In genomic region chr1:131801071-131801470, GRCm38 (mm10) we compare ENCODE assay signal across 29 mouse cellular contexts. TPM values are rescaled to one million over a fixed set of nuclear protein-coding genes. Genes with fewer than 3 reads are reported as not detected.
"Had no signal": no experiment of that assay in that cellular context is flagged by ENCODE, and none has a peak within 500 bp of the region (broad histone marks: within the 10 kb centered on the region; RNA-seq: fewer than 3 reads in every experiment).

No protein-coding gene starts in this region.

- H3K9ac ChIP-seq: embryonic facial prominence, embryonic 12.5 days; embryonic facial prominence, embryonic 13.5 days; embryonic facial prominence, embryonic 15.5 days; forebrain, embryonic 12.5 days; forebrain, embryonic 13.5 days; forebrain, embryonic 15.5 days; forebrain, postnatal 0 days had no signal

- H3K27ac ChIP-seq: embryonic facial prominence, embryonic 10.5 days; embryonic facial prominence, embryonic 12.5 days; embryonic facial prominence, embryonic 13.5 days; embryonic facial prominence, embryonic 15.5 days; forebrain, embryonic 10.5 days; forebrain, embryonic 12.5 days; forebrain, embryonic 13.5 days; forebrain, embryonic 15.5 days; gastrocnemius, adult 2 months; heart, adult 2 months had no signal

- ATAC-seq: forebrain, embryonic 13.5 days; forebrain, embryonic 14.5 days; forebrain, embryonic 15.5 days; forebrain, embryonic 16.5 days; forebrain, postnatal 0 days had no signal

- H3K9me3 ChIP-seq: embryonic facial prominence, embryonic 10.5 days; embryonic facial prominence, embryonic 12.5 days; embryonic facial prominence, embryonic 13.5 days; embryonic facial prominence, embryonic 15.5 days; forebrain, embryonic 10.5 days; forebrain, embryonic 12.5 days; forebrain, embryonic 13.5 days; forebrain, embryonic 15.5 days had no signal

- H3K4me3 ChIP-seq: embryonic facial prominence, embryonic 10.5 days; embryonic facial prominence, embryonic 12.5 days; embryonic facial prominence, embryonic 13.5 days; embryonic facial prominence, embryonic 15.5 days; erythroblast, embryonic 14.5 days; forebrain, embryonic 10.5 days; forebrain, embryonic 12.5 days; forebrain, embryonic 13.5 days; forebrain, embryonic 15.5 days; gastrocnemius, adult 2 months; heart, adult 2 months had no signal

- H3K4me2 ChIP-seq: embryonic facial prominence, embryonic 12.5 days; embryonic facial prominence, embryonic 13.5 days; embryonic facial prominence, embryonic 15.5 days; forebrain, embryonic 12.5 days; forebrain, embryonic 13.5 days; forebrain, embryonic 15.5 days had no signal

- DNase-seq: cerebellum, adult 2 months; cerebellum, adult 8-10 months; cerebellum, adult 9-10 months; cerebellum, adult 9-11 months; cerebellum, postnatal 10 days; cerebellum, postnatal 14 days; cerebellum, postnatal 25 days; cerebellum, postnatal 36 days; embryo, embryonic 11 days; forebrain, postnatal 0 days; gastrocnemius, adult 2 months; gastrocnemius, postnatal 10 days; gastrocnemius, postnatal 14 days; gastrocnemius, postnatal 25 days; gastrocnemius, postnatal 36 days; heart, adult 18-20 months; heart, adult 2 months had no signal

- H3K27me3 ChIP-seq: embryonic facial prominence, embryonic 15.5 days; forebrain, embryonic 15.5 days had no signal

- H3K36me3 ChIP-seq: embryonic facial prominence, embryonic 10.5 days; embryonic facial prominence, embryonic 12.5 days; embryonic facial prominence, embryonic 13.5 days; embryonic facial prominence, embryonic 15.5 days; forebrain, embryonic 10.5 days; forebrain, embryonic 12.5 days; forebrain, embryonic 15.5 days had no signal

RNA-seq across cellular contexts. Expression of gene Pm20d1, which starts 3.9 kb away (rescaled TPM):
- polyA plus RNA-seq: erythroblast, embryonic 14.5 days had no signal

RNA-seq across cellular contexts. Expression of gene Slc26a9, which starts 57.2 kb away (rescaled TPM):
- polyA plus RNA-seq: embryonic facial prominence, embryonic 10.5 days; embryonic facial prominence, embryonic 13.5 days; erythroblast, embryonic 14.5 days; forebrain, embryonic 10.5 days; forebrain, embryonic 11.5 days; forebrain, embryonic 12.5 days had no signal
